Mouse (Mus musculus) liver (tissue): ENCODE results near the gene Sntb2.

ENCODE experiments used
- DNase-seq: peaks from one replicate; pipeline ENCODE4 v3.0.0-alpha.2; 2020; ENCODE audit warnings: mixed read lengths

Sntb2 gene

GRCm38 (mm10) chr8:107040632-107041031, 105.1 kb downstream of the Sntb2 start:
- no peak for DNase-seq

- DNase-seq: no peak
These were observed 109.9 kb downstream of the Sntb2 start for GRCm38 (mm10) chr8:107045478-107045877.

GRCm38 (mm10) chr8:107046976-107047375, 111.4 kb downstream of the Sntb2 start:
- DNase-seq: no peak

GRCm38 (mm10) chr8:107048061-107048941, 112.8 kb downstream of the Sntb2 start, which contains the start of gene Pdf:
Gene Pdf (minus strand): TSS chr8:107048614.
- DNase-seq: peak; percentile 81

- DNase-seq: no peak
These were observed 113.9 kb downstream of the Sntb2 start for GRCm38 (mm10) chr8:107049480-107049879.

GRCm38 (mm10) chr8:107052046-107052445, 116.5 kb downstream of the Sntb2 start:
- no peak for DNase-seq

- peak; percentile 93 for DNase-seq
These were observed 120.8 kb downstream of the Sntb2 start, which contains the start of the genes Cog8 and Nip7 for GRCm38 (mm10) chr8:107056076-107056972. Gene Cog8 (minus strand): TSS chr8:107056689. Gene Nip7 (plus strand): TSS chr8:107056877.

- no peak for DNase-seq
These were observed 121.4 kb downstream of the Sntb2 start for GRCm38 (mm10) chr8:107056973-107057369.

GRCm38 (mm10) chr8:107062613-107063012, 127.1 kb downstream of the Sntb2 start:
- DNase-seq: no peak

- DNase-seq: peak; percentile 54
These were observed 130.3 kb downstream of the Sntb2 start, which contains the start of gene Tmed6 for GRCm38 (mm10) chr8:107065511-107066496. Gene Tmed6 (minus strand): TSS chr8:107065644.
